Mouse (Mus musculus): Measurements from ENCODE around the gene Hist1h2ah.
"Not testable (repeated sequence)": the region's sequence is repeated elsewhere in the genome, so short reads cannot be mapped to it uniquely, and the experiment has no call there.

Hist1h2ah gene

DNA sequence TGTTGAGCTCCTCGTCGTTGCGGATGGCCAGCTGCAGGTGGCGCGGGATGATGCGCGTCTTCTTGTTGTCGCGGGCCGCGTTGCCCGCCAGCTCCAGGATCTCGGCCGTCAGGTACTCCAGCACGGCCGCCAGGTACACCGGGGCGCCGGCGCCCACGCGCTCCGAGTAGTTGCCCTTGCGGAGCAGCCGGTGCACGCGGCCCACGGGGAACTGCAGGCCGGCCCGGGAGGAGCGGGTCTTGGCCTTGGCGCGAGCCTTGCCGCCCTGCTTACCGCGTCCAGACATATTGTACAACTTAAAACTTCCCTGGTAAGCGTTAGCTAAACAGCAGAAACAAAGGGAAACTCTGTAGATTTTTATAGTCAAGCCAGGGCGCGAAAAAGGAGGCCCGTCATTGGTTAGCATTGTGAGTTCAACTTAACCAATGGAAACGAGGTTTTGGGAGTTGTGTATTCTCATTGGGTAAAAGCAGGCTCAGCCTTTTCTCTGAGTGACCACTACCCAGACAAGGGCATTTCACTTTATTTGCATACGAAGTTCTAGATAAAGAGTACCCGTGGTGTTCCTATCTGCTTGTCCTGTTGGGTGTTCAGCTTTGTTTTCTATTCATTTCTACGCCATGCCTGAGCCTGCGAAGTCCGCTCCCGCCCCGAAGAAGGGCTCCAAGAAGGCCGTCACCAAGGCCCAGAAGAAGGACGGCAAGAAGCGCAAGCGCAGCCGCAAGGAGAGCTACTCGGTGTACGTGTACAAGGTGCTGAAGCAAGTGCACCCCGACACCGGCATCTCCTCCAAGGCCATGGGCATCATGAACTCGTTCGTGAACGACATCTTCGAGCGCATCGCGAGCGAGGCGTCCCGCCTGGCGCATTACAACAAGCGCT, at the start of gene Hist1h2ah, which contains the start of gene Hist1h2bk:
Hist1h2ah (minus strand) TSS at position 302 of the 882 bp plus-strand sequence.
Hist1h2bk (plus strand) TSS at position 604 of the 882 bp plus-strand sequence.
- peak; percentile 97 for DNase-seq (ENCODE audit: low read depth, low spot score)

DNA sequence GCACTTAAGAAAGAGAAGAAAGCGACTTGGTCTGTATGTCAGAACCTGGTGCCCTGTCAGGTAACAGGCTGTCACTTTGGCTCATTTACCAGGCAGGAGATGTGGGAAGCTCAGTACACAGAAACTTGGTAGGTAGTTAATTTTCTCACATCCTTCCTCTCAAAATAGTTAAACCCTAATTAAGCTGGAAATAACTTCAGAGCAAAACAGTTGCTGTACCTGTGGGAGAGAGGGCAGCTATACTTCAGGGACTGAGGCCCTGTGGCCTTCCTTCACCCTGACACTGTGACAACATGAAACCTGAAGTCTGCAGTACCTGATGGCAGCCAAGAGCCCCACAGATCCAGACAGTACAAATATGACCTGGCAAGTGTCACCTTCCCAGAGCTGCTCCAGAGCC, 48.8 kb upstream of the Hist1h2ah start, which contains the start of gene Vmn1r188:
Vmn1r188 (plus strand) TSS at position 301 of the 400 bp plus-strand sequence.
- DNase-seq (ENCODE audit: low read depth, low spot score): not testable (repeated sequence)

DNA sequence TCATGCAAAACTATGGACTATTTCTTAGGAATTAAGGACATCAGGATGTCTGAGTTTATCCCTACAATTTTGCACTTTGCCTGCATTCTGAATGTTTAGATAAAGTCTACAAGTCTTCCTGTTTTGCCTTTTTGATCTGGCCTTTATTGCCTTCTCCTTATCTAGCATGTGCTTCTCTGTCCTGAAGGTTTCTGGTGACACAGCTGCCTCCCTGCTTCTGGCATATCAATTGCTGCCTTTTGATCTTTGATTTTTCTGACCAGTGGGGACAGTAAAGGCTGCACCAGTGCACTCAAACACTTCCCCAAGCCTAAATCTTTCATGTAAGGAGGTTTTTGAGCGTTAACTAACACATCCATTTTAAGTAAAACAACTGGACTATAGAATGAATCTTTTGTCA, 28.1 kb upstream of the Hist1h2ah start:
- no peak for DNase-seq (ENCODE audit: low read depth, low spot score)

DNA sequence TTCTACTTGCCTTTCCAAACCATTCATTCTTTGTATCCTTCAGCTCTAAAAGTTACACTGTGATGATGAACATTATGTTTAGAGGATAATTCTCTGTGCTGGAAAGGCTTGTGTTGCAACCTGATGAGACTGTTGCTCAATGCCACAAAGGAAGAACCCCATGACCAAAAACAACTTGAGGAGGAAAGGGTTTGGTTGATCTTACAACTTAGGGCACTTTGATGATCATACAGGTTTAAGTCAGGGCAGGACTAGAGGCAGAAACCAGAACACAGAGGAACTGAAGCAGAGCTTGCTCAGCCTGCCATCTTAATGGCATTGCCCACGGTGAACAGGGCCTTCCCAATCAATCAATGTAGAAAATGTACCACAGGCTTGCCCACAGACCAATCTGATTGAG, 26.1 kb upstream of the Hist1h2ah start:
- DNase-seq (ENCODE audit: low read depth, low spot score): no peak

DNA sequence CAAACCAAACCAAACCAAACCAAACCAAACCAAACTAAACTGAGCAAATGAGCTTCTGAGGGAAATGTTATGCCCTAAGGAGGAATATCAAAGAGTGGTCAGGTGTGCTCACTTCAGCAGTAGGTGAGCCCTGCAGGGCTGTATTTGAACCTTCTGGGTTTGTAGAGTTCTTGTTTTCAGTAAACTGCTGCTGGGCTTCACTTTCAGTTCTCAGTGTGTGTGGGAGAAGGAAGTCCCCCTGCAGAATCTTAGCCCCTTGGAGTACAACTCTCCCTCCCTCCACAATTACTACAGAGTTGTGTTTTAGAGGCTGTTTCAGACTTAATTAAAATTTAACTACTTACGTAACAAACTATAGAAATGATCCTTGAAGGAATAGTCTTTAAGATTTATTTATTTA, 18.4 kb upstream of the Hist1h2ah start:
- DNase-seq (ENCODE audit: low read depth, low spot score): no peak

DNA sequence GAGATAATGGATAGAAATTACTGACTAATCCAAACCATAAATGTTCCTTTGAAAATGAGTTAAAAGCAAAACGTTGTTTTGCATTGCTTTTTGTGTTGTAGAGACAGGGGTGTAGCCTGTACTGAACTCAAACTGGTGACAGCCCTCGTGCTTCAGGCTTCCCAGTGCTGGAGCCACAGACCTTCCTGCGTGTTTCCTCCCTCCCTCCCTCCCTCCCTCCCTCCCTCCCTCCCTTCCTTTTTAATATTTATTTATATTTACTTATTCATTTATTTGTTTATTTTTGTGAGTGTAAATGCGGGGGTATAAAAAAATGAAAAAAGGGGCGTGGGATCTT, 16.1 kb upstream of the Hist1h2ah start:
- no peak for DNase-seq (ENCODE audit: low read depth, low spot score)

DNA sequence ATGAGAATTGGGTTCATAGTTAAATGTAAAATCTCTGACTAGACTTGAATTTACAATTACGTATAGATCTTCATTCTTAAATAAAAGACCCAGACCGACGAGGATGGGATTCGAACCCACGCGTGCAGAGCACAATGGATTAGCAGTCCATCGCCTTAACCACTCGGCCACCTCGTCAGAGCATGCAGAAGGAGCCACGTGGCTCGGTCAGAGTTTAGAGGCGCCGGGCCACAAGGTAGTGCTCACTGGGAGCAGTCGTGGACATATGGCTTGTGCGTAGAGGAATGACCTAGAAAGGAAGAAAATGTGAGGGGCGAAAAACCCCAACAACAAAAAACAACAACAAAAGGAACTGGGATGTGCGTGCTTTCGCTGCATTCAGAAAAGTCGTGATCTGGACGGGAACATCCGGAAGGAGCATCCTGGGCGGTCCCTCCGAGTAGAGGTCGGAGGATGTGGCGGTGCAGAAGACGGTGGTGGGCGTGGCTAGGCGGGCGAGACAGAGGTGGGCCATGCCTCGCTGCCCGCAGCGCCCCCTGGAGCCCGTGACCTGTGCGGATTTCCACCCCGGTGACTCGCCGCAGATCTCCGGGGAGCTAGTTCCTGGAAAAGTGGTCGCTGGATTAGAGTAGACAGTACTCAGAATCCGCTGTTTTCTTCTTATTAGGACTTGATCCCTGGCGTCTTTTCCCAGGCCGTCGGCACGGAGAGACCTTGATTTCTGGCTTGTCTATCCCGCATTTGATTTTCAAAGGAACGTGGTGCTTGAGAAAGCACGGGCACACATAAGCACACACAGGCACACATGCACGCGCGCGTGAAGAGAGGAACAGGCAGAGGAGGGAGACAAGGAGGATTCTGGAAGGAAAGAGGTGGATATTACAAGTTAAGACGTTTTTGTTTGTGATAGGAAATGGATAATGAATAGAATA, 15.5 kb upstream of the Hist1h2ah start:
- DNase-seq (ENCODE audit: low read depth, low spot score): peak; percentile 95

DNA sequence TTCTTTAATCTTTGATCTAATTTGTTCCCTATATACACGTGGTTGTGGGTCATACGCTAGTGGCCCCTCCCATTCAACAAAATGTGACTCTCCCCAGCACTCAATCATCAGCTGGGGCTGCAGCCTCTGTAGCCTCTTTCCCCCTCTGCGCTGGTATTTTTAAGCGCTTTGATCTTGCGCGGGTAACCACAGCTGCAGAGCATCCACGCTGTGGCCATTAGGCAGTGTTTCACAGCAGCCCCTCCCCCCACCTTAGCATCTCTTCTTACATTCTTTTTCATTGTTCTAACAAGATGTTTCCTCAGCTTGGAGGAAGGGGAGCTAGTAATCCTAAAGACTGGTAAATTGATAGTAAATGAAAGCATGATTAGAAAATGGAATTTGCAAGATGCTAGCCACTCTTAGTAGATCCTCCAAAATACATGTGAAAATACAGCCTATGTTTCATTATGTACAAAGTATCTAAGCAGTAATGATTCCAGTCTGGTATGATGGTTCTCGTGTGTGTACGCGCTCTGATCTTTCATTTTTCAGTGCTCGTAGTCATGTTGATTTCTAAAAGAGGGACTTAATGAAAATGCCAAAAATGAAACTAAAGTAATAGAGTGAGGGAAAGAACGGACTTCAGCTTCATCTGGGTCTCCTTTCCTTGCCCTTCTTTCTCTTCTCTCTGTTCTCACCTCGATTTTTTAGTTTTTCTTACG, 14.5 kb upstream of the Hist1h2ah start:
- peak; percentile 78 for DNase-seq (ENCODE audit: low read depth, low spot score)

DNA sequence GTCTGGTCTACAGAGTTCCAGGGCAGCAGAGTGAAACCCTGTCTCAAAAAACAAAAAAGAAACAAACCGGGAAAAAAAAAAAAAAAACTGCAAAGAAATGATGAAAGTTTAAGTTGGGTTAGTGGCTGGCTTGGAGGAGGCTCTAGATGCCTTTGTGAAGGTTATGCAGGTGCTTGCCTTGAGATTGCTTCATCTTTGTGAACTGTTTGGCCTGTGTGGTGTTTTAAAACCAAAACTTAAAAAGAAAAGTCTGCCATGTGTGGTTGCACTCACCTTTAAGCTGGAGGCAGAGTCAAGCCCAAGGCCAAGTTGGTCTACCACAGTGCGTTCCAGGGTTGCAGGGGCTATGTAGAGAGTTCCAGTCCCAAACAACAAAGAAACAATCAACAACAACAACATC, 13.7 kb upstream of the Hist1h2ah start:
- DNase-seq (ENCODE audit: low read depth, low spot score): no peak

DNA sequence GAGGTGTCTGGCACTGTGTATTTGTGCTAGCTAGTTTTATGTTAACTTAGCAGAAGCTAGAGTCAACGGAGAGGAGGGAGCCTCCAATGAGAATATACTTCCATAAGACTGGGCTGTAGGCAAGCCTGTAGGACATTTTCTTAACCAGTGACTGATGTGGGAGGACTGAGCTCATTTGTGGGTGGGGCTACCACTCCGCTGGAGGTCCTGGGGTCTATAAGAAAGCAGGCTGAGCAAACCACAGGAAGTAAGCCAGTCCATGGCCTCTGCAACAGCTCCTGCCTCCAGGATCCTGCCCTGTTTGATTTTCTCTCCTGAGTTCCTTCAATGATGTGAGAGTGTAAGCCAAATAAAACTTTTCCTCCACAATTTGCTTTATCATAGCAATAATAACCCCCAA, 9.9 kb upstream of the Hist1h2ah start:
- DNase-seq (ENCODE audit: low read depth, low spot score): no peak

DNA sequence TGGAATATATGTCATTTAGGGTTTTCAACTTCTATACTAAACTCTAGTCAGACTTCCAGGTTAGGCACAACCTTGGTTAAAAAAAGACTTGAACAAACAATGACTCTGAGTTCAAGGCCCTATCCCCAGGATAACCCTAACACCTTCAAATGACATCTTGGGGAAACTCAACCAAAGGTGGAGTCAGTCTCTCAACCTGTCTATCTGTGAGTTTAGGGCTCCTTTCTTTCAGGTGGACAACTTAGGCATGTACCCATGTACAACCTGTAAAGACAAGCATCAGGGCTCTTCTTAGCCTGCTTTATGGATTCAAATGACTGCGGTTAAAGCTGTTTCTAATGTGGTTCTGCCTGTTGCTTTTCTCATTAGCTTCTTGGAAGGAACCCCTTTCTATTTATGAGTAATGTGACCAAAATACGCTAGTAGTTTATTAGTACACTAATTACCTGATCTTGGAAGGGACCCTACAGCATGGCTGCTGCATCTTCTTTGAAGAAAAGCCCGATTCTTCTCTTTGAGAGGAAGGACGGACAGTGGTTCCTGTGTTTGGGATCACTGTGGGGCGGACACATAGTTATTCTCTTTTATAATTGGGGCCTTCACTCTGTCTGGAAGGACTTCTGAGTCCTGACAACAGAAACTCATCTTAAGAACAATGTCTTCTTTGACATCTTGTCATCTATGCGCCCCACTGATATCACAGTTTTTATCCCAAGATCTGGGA, 9.2 kb upstream of the Hist1h2ah start:
- no peak for DNase-seq (ENCODE audit: low read depth, low spot score)

DNA sequence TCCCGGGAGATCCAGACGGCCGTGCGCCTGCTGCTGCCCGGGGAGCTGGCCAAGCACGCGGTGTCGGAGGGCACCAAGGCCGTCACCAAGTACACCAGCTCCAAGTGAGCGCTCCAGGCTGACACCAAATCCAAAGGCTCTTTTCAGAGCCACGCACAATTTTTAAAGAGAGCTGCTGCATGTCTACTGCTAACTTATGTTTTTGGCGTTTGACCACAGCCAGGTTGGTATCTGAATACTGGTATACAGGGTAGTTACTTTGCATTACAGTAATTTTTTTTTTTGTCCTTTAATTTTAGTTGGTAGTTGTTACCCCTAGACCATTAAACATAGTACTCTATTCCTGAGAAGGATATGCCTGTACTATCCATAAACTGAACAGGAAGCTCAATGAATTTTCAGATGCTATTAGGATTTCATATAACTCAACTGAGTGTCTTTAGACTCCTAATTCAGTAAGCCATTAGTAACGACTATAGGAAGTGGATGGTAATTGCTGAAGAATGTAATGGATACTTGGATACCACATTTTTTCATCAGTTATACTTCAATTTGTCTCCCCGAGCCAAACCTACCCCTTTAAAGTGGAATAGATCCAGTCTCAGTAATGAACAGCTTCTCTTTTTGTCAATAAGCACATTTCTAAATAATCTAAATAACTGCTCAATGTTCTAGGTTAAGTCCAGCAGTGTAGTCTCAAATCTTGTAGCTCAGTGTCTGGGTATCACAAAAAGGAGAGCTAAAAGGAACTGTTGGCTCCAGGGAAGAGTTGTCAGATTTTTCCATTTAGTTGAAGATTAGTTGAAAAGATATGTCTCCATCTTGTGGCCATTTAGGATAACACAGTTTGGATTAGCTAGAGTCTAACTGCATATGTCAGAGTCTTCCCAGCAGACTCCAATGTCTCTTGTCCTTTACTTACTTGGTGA, 8.4 kb upstream of the Hist1h2ah start:
- DNase-seq (ENCODE audit: low read depth, low spot score): peak; percentile 89

DNA sequence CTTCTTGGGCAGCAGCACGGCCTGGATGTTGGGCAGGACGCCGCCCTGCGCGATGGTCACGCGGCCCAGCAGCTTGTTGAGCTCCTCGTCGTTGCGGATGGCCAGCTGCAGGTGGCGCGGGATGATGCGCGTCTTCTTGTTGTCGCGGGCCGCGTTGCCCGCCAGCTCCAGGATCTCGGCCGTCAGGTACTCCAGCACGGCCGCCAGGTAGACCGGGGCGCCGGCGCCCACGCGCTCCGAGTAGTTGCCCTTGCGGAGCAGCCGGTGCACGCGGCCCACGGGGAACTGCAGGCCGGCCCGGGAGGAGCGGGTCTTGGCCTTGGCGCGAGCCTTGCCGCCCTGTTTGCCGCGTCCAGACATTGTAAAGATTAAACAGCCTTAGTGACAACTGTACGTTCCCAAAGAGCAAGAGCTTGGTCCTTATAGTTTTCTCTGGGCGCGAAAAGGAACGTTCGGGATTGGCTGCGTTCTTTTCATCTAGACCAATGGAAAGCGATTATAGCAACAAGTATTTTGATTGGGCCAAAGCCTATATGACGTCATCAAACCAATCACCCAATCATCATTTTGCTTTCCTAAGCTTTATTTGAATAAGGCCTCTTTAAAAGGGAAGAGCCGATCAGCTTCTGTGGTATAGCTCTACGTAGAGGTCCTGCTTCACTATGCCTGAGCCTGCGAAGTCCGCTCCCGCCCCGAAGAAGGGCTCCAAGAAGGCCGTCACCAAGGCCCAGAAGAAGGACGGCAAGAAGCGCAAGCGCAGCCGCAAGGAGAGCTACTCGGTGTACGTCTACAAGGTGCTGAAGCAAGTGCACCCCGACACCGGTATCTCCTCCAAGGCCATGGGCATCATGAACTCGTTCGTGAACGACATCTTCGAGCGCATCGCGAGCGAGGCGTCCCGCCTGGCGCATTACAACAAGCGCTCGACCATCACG, 7.5 kb upstream of the Hist1h2ah start, which contains the start of the genes Hist1h2ag and Hist1h2bj:
Hist1h2ag (minus strand) TSS at position 377 of the 935 bp plus-strand sequence.
Hist1h2bj (plus strand) TSS at position 647 of the 935 bp plus-strand sequence.
- DNase-seq (ENCODE audit: low read depth, low spot score): peak; percentile 99

DNA sequence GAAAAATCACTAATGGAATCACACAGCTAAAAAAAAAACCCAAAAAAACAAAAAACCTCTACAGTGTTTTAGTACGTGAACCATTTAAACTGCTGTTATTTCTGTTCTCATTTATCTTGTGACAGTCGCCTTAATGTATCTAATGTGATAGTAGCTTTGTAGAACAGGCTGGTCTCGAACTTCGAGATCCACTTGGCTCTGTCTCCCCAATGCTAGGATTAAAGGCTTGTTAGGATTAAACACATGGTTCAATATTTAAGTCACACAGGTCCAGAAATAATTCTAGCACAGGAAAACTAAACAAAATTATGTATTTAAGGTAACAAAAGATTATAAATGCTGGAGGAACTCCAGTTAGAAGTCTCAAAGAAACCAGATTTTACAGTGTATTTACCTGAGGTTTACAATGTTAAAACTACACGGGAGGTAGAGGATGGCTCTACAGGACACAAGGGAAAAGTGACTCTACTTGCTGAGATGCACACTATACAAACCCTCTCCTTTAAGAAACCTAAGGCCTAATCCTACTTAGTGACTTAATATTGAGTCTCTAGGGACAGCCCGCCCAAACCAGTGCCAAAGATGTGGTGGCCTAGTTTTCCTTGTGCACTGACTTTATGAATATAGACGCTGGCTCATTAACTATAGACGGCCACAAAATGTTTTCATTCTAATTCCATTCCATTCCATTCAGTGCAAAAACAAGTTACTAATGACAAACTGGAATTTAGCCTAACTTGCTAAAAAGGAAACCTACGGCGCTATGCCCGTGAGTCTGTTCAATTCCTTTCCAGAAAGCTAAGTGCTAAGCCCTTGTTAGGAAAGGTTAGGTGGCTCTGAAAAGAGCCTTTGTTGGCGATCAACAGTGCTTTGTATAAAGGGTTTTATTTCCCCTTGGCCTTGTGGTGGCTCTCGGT, 6.5 kb upstream of the Hist1h2ah start:
- DNase-seq (ENCODE audit: low read depth, low spot score): peak; percentile 74

DNA sequence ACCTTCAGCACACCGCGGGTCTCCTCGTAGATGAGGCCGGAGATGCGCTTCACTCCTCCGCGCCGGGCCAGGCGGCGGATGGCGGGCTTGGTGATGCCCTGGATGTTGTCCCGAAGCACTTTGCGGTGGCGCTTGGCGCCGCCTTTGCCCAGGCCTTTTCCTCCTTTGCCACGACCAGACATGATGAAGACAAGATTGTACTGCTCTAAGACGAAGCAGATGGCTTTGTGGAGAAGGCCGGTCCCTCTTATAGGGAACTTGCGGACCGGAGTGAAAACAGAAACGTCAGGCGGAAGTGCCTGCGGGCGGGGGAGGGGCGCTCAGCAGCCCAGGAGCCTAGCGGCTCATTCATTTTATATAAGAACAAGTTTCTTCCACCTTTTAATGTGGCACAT, 5.8 kb upstream of the Hist1h2ah start, which contains the start of gene Hist1h4i:
Hist1h4i (minus strand) TSS at position 221 of the 395 bp plus-strand sequence.
- peak; percentile 94 for DNase-seq (ENCODE audit: low read depth, low spot score)

DNA sequence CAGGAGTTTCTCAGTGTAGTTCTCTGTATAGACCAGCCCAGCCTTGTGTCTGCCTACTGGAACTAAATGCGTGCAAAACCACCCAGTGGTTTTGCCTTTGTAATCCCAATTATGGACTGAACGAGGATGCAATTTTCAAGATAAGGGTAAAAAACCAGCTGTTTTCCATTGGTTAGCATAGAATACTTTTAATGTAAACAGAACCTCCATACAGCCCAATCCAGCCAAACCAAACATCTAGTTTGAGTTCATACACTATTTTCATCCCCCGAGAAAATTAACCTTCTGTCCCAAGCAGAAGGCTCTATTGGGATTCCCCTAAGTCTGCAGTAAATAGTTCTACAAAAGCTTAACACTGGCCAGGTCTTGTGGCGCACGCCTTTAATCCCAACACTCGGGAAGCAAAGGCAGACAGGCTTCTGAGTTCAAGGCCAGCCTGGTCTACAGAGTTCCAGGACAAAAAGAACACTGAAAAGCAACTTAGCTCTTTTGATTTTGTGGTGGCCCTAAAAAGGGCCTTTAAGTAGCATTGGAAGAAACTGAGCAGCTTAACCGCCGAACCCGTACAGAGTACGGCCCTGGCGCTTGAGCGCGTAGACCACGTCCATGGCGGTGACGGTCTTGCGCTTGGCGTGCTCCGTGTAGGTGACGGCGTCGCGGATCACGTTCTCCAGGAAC, 5.2 kb upstream of the Hist1h2ah start:
- peak; percentile 74 for DNase-seq (ENCODE audit: low read depth, low spot score)

DNA sequence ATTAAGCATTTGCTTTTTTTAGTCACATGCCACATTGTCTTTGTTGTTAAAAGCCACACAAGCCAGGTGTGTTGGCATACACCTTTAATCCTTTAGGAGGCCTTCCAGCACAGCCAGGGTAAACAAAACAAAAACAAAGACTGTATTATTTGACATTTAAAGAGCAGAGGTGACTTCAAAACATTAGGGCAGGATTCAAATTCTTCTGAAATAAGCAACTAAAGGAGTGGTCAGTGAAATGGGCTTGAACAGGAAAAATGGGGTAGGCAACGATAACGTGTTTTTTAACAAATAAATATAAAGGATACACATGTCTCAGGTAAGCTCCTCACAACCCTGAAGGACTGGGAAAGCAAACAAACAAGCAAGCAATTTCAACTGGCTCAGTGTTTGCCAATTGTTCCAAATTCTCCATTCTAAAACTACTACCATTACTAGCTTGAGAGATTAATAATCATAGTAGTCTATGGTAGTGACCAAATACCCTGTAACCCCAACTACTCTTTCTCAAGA, 4.6 kb upstream of the Hist1h2ah start:
- no peak for DNase-seq (ENCODE audit: low read depth, low spot score)
